Mouse (Mus musculus) heart, embryonic 16.5 days (tissue): ENCODE results near the gene Marc1. TPM values are rescaled to one million over a fixed set of nuclear protein-coding genes. Genes with fewer than 3 reads are reported as not detected.

Experiments used
- ATAC-seq: fragments of 200-750 bp; cut with Nextera tagmentation; replicated peaks from 2 replicates; pipeline ENCODE4 v1.8.0; 2017; ENCODE audit warnings: moderate number of reproducible peaks; ENCODE audit not compliant: insufficient read depth, low FRiP score; ENCODE audit errors: extremely low read depth
- H3K27ac ChIP-seq: fragments of 300-500 bp; sonication (generic); 2 replicates; pipeline ENCODE4 v1.5.1; 2014; ENCODE audit warnings: mild to moderate bottlenecking, low read length, control low read depth, moderate library complexity
- H3K27me3 ChIP-seq: fragments of 300-500 bp; sonication (generic); 2 replicates; pipeline ENCODE4 v1.6.1; 2014; ENCODE audit warnings: low read length, mixed read lengths; ENCODE audit not compliant: control insufficient read depth, insufficient read depth
- H3K36me3 ChIP-seq: fragments of 300-500 bp; sonication (generic); 2 replicates; pipeline ENCODE4 v1.6.1; 2014; ENCODE audit not compliant: control insufficient read depth, insufficient read depth
- H3K4me1 ChIP-seq: fragments of 300-500 bp; sonication (generic); 2 replicates; pipeline ENCODE4 v1.6.1; 2014; ENCODE audit warnings: low read length, mixed read lengths; ENCODE audit not compliant: control insufficient read depth, insufficient read depth
- H3K4me2 ChIP-seq: fragments of 300-500 bp; sonication (generic); 2 replicates; pipeline ENCODE4 v1.6.1; 2014; ENCODE audit warnings: low read depth, mild to moderate bottlenecking, control low read depth, low read length
- H3K4me3 ChIP-seq: fragments of 300-500 bp; sonication (generic); 2 replicates; pipeline ENCODE4 v1.5.1; 2014; ENCODE audit warnings: mild to moderate bottlenecking, control low read depth, low read length
- H3K9ac ChIP-seq: fragments of 300-500 bp; sonication (generic); 2 replicates; pipeline ENCODE4 v1.6.1; 2014; ENCODE audit warnings: low read length, control low read depth
- H3K9me3 ChIP-seq: fragments of 300-500 bp; sonication (generic); replicated peaks from 2 replicates; pipeline ENCODE4 v1.6.1; 2016; ENCODE audit warnings: low read length; ENCODE audit not compliant: control insufficient read depth
- WGBS: fragments of 180-500 bp; shearing (Covaris S2); extraction: QIAGEN DNeasy Blood & Tissue Kit; methylation state at CpG from one replicate; pipeline ENCODE4 v1.1.7; 2014; 5-methylcytosine and 5-hydroxymethylcytosine counted together
- polyA plus RNA-seq: library from polyadenylated mRNA; unstranded; fragments of >200 nt; fragmentation: Nextera tagmentation; extraction: Ambion mirVana; gene quantifications from 2 replicates; pipeline ENCODE4 v1.2.1, GENCODE M21; 2015

Gene Marc1
- polyA plus RNA-seq: 0.29 TPM in 1 of 2 replicates, not detected in the other

DNA sequence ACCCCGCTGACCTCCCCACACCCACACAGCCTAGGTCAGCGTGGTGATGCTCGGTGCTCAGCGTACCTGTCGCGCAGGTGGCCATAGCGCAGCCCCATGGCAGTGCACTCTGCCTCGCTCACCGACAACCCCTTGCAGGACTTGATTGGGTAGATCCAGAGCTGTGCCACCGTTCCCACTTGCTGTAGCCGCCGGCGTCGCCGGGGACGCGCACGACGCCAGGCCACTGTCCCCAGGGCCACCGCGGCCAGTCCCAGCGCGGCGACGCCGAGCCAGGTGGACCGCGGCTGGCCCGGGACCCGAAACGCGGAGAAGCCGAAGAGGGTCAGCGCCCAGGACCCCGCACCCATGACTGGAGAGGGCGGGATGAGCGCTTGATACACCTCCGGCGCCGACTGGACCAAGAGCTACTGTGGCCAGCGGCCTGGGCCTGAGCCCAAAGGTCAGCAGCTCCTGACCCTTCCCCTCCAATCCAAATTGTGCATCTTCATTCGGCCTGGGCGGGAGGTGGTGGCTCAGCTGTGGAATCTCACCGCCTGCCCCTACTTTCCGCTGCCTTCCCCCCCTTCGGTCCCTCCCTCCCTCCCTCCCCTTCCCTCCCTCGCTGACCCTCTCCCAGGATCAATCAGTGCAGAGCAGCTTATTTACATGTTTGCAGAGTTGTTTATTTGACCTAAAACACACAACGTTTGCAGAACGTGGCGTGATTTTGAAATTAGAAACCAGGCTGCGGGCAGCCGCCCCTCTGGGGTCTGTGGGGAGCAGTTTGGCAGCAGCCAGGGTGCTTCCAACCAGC lies at the start of gene Marc1:
Marc1 (minus strand) TSS at position 534 of the 796 bp plus-strand sequence.
- peak within 1 kb of the TSS; percentile 47; the same call in 1 of the 2 replicates for H3K9ac ChIP-seq
- no peak for ATAC-seq

DNA sequence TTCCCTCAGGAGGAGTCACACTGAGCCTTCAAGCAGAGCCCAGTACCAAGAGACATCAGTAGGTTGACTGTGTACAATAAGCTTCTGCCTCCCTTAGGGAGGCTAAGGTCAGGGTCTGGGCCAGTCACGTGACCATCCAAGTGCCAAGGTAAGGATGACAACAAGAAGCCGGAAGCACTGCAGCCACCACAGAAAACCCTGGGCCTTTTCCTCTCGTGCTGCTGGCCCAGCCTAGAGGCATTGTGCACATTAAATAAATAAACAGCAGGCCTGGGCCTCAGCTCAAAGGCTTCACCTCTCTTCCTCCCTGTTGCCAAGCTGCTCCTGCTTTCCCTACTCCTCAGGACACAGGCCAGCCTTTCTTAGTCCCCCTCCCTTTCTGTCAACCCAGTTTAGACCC lies 49.2 kb upstream of the Marc1 start:
- Histone ChIP-seq H3K4me1 (no peaks in the 10 kb centered on the region), H3K4me3 (no peak overlapping the region), H3K9ac (no peak overlapping the region), H3K36me3 (no peaks in the 10 kb centered on the region), H3K27ac (0 out of 2 replicates have a peak overlapping the region, but pooled peaks have one; percentile 23), H3K9me3 (no peaks in the 10 kb centered on the region), H3K27me3 (no peaks in the 10 kb centered on the region), H3K4me2 (no peak overlapping the region)
- no peak for ATAC-seq
- 41% methylated on average over 3 of the region's 3 CpGs for WGBS

More for the DNA sequence above, at the start of gene Marc1:
- H3K27ac ChIP-seq: no peak within 1 kb of the TSS
- peak within 1 kb of the TSS; percentile 57 for H3K4me2 ChIP-seq
- H3K4me3 ChIP-seq: peak within 1 kb of the TSS; percentile 37
- 11% methylated on average over 52 of the region's 52 CpGs for WGBS
- no peaks in the 10 kb centered on the region for H3K9me3 ChIP-seq
- peaks cover 13% of the 10 kb centered on the region for H3K36me3 ChIP-seq
- peaks cover 5% of the 10 kb centered on the region; the same call in 1 of the 2 replicates for H3K4me1 ChIP-seq
- H3K27me3 ChIP-seq: peaks cover 22% of the 10 kb centered on the region

DNA sequence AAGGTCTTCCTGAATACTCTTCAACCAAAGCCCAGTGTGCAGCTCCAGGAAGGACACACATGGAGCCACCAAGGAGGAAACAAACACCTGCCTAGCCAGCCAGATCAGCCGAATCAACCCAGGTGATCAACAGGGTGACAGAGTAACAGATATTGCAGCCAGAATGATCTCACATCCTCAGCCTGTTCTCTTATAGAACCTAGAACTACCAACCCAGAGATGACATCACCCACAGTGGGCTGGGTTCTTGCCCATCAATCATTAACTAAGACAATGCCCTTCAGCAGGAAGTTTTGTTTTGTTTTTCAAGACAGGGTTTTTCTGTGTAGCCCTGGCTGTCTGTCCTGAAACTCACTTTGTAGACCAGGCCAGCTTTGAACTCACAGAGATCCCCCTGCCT lies 47.1 kb upstream of the Marc1 start:
- ATAC-seq: no peak
- Histone ChIP-seq H3K9ac (no peak overlapping the region), H3K4me2 (no peak overlapping the region), H3K36me3 (no peaks in the 10 kb centered on the region), H3K4me1 (peaks cover 3% of the 10 kb centered on the region; the same call in 1 of the 2 replicates), H3K27me3 (no peaks in the 10 kb centered on the region), H3K4me3 (no peak overlapping the region), H3K9me3 (no peaks in the 10 kb centered on the region), H3K27ac (no peak overlapping the region)
- WGBS: 83% methylated on average over 1 of the region's 1 CpGs

DNA sequence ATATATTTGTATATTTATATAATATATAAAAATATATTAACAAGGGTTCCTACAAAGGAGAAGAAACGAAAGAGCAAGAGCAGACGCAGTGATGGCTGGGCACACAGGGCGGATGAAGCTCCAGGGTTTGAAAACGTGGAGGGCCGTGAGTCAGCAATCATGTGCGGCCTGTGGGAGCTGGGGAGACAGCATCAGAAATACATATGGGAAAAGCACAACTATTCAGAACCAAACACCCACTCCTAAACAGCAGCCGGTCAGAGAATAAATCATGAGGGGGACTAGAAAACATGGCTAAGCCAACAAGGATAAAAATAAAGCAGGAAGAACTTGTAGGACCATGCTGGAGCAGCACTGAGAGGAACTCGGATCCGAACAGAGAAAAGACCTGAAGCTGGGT lies 46.1 kb upstream of the Marc1 start:
- Histone ChIP-seq H3K36me3 (no peaks in the 10 kb centered on the region), H3K27me3 (no peaks in the 10 kb centered on the region), H3K4me2 (no peak overlapping the region), H3K9me3 (no peaks in the 10 kb centered on the region), H3K27ac (no peak overlapping the region), H3K4me1 (peaks cover 6% of the 10 kb centered on the region), H3K9ac (no peak overlapping the region), H3K4me3 (no peak overlapping the region)
- WGBS: 85% methylated on average over 9 of the region's 9 CpGs
- no peak for ATAC-seq

DNA sequence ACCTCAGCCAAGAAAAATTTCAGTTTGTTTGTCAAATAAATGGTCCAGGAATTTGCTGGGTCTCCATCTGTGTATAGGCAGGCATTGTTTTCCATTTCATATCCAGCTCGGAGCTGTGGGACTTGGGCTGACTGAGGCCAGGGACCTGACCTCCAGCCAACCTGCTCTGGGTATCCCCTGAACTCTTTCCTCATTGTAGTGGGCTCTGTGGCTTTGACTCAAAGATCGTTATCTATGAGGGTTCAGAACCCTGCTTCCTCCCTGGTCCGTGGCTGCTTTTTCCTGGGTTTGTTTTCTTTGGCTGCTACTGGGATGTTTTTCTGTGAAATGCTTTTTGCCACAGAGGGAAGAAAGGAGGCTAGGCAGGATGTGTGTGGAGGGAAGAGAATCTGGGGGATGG lies 42.8 kb upstream of the Marc1 start:
- no peaks in the 10 kb centered on the region for H3K27me3 ChIP-seq
- 41% methylated on average over 3 of the region's 3 CpGs for WGBS
- H3K4me2 ChIP-seq: peak overlapping the region; percentile 51
- no peak overlapping the region for H3K4me3 ChIP-seq
- H3K9ac ChIP-seq: no peak overlapping the region
- H3K4me1 ChIP-seq: peaks cover 13% of the 10 kb centered on the region
- H3K36me3 ChIP-seq: no peaks in the 10 kb centered on the region
- H3K27ac ChIP-seq: peak overlapping the region; percentile 81
- peak; percentile 35 for ATAC-seq
- no peaks in the 10 kb centered on the region for H3K9me3 ChIP-seq

DNA sequence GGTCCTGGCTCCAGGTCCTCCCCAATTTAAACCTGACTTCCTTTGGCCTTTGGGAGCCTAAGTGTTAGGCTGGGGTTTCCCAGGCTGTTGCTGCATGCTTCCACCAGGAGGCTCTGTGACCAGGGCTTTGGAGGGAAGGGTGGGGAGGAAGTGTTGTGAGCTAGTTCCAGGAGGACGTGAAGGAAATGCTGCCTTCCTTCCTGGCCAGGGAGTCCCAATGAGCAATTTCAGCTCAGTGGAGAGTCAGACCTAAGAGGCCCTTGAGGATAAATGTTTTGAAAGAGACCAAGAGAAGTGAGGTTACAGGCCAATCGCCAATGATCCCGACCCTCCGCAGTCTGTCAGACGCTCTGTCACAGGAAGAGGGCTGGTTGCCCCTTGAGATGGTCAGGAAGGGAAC lies 42.2 kb upstream of the Marc1 start:
- H3K9ac ChIP-seq: 0 out of 2 replicates have a peak overlapping the region, but pooled peaks have one; percentile 12
- WGBS: 10% methylated on average over 5 of the region's 5 CpGs

DNA sequence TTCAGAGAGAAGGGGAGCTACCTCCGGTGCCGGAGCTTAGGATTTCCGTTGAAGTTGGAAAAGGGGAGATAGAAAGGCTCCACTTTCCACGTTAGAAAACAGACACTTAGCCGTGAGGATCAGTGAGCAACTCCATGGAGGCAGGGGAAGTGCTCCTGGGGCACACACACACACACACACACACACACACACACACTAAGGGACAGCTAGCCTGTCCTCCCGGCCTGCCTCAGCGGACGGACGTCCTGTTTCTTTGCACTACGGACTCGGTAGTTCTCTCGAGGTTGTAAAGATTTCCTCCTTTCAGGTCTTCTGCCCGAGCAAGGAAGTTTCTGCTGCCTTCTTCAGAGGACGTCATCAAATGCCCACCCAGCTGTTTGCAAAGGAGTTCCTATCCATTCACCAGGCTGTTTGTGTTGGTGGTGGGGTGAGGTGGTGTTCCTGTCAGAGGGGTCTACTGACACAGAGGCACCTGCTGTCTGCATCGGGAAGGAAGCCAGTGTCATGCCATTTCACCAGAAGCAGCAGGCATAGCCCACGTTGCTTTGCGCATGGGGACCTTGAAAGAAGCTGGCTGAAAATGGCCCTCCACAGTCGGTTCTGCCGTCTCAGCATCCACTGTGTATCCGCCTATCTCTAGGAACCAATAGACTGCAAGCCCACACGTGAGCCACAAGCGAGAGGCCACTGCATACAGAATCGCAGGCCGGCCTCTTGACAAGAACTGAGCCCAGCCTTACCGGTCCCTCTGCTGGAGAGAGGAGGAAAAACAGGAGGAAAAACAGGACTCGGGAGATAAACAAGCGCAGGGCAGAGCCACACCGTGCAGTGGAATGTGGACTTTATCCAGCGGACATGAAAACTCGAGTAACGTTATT lies 40.9 kb upstream of the Marc1 start:
- Histone ChIP-seq H3K4me3 (peak overlapping the region; percentile 31), H3K36me3 (no peaks in the 10 kb centered on the region), H3K27ac (peak overlapping the region; percentile 77), H3K27me3 (no peaks in the 10 kb centered on the region), H3K4me2 (peak overlapping the region; percentile 64), H3K9me3 (no peaks in the 10 kb centered on the region), H3K9ac (peak overlapping the region; percentile 10), H3K4me1 (peaks cover 13% of the 10 kb centered on the region)
- ATAC-seq: peak; percentile 65; the same call in 1 of the 2 replicates
- 10% methylated on average over 31 of the region's 31 CpGs for WGBS

More for the DNA sequence above, 42.2 kb upstream of the Marc1 start:
- peak overlapping the region; percentile 32 for H3K4me3 ChIP-seq
- H3K27me3 ChIP-seq: no peaks in the 10 kb centered on the region
- H3K27ac ChIP-seq: peak overlapping the region; percentile 81
- H3K36me3 ChIP-seq: no peaks in the 10 kb centered on the region
- no peaks in the 10 kb centered on the region for H3K9me3 ChIP-seq
- peaks cover 13% of the 10 kb centered on the region for H3K4me1 ChIP-seq
- peak; percentile 62 for ATAC-seq
- H3K4me2 ChIP-seq: peak overlapping the region; percentile 51

DNA sequence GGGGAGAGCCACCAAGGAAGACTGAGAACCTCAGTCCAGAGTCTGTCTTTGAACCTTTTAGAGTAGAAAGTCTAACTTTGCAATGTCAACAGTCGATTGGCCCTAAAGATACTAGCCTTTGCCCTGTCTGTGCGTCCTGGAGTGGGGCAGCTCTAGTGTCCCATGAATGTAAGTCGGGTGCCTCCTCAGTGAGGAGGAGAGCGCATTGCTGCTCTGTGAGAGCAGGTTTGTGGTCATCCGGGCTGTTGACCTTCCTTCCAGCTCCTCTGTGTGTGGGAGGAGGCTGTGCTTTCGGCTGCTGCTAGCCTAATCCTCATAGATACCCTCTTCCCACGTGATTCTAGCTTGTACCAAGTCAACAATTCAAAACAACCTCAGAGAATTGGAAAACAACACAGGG lies 40.1 kb upstream of the Marc1 start:
- no peak overlapping the region for H3K4me3 ChIP-seq
- no peaks in the 10 kb centered on the region for H3K9me3 ChIP-seq
- H3K27ac ChIP-seq: peak overlapping the region; percentile 37
- H3K4me2 ChIP-seq: peak overlapping the region; percentile 64
- no peak overlapping the region for H3K9ac ChIP-seq
- H3K4me1 ChIP-seq: peaks cover 16% of the 10 kb centered on the region
- no peaks in the 10 kb centered on the region for H3K36me3 ChIP-seq
- H3K27me3 ChIP-seq: no peaks in the 10 kb centered on the region
- ATAC-seq: no peak
- 32% methylated on average over 7 of the region's 7 CpGs for WGBS
